Mouse (Mus musculus) hindbrain, embryonic 14.5 days (tissue): Measurements from ENCODE around the gene Smarca2. TPM values are rescaled to one million over a fixed set of nuclear protein-coding genes. Genes with fewer than 3 reads are reported as not detected.
A peak's percentile ranks its signal among the peaks of the same experiment; 100 is the strongest.

ENCODE experiments used
- ATAC-seq: fragments of 200-750 bp; cut with Nextera tagmentation; 2 replicates; pipeline ENCODE4 v1.8.0; 2017; ENCODE audit warnings: moderate number of reproducible peaks, mild to moderate bottlenecking, moderate TSS enrichment, moderate library complexity; ENCODE audit not compliant: low FRiP score
- DNase-seq: peaks from one replicate; pipeline ENCODE4 v3.0.0-alpha.2; 2015; ENCODE audit warnings: low spot score
- H3K27ac ChIP-seq: fragments of 300-500 bp; sonication (generic); 2 replicates; pipeline ENCODE4 v1.5.1; 2014; ENCODE audit warnings: mild to moderate bottlenecking, moderate library complexity
- H3K27me3 ChIP-seq: fragments of 300-500 bp; sonication (generic); 2 replicates; pipeline ENCODE4 v1.6.1; 2014; ENCODE audit warnings: mild to moderate bottlenecking, low read length, mixed read lengths; ENCODE audit not compliant: control insufficient read depth, insufficient read depth
- H3K36me3 ChIP-seq: fragments of 300-500 bp; sonication (generic); replicated peaks from 2 replicates; pipeline ENCODE4 v1.6.1; 2014; ENCODE audit not compliant: control insufficient read depth, insufficient read depth
- H3K4me1 ChIP-seq: fragments of 300-500 bp; sonication (generic); replicated peaks from 2 replicates; pipeline ENCODE4 v1.6.1; 2014; ENCODE audit warnings: antibody characterized with exemption, low read length, mixed read lengths; ENCODE audit not compliant: control insufficient read depth, insufficient read depth
- H3K4me2 ChIP-seq: fragments of 300-500 bp; sonication (generic); replicated peaks from 2 replicates; pipeline ENCODE4 v1.6.1; 2014; ENCODE audit warnings: mild to moderate bottlenecking, moderate library complexity
- H3K4me3 ChIP-seq: fragments of 300-500 bp; sonication (generic); replicated peaks from 2 replicates; pipeline ENCODE4 v1.5.1; 2014; ENCODE audit warnings: mild to moderate bottlenecking, low read length
- H3K9ac ChIP-seq: fragments of 300-500 bp; sonication (generic); 2 replicates; pipeline ENCODE4 v1.6.1; 2014
- H3K9me3 ChIP-seq: fragments of 300-500 bp; sonication (generic); 2 replicates; pipeline ENCODE4 v1.6.1; 2016; ENCODE audit warnings: low read length; ENCODE audit not compliant: control insufficient read depth
- WGBS: fragments of 180-500 bp; shearing (Covaris S2); extraction: QIAGEN DNeasy Blood & Tissue Kit; methylation state at CpG from one replicate; pipeline ENCODE4 v1.1.7; 2014; 5-methylcytosine and 5-hydroxymethylcytosine counted together
- polyA plus RNA-seq: library from polyadenylated mRNA; unstranded; fragments of >200 nt; fragmentation: Nextera tagmentation; extraction: Ambion mirVana; gene quantifications from 2 replicates; pipeline ENCODE4 v1.2.1, GENCODE M21; 2014

Gene Smarca2
- polyA plus RNA-seq, 1 experiment from 2014 or later = 90.7 TPM

- Histone ChIP-seq H3K9me3 (no peaks in the 10 kb centered on the region), H3K4me2 (peak overlapping the region; percentile 66), H3K4me1 (peaks cover 26% of the 10 kb centered on the region), H3K36me3 (no peaks in the 10 kb centered on the region), H3K27ac (peak overlapping the region; percentile 98), H3K27me3 (no peaks in the 10 kb centered on the region), H3K4me3 (no peak overlapping the region), H3K9ac (peak overlapping the region; percentile 71; the same call in 1 of the 2 replicates)
- WGBS = 86% methylated on average over 10 of the region's 10 CpGs
- ATAC-seq (no peak), DNase-seq (no peak)
Measured at GRCm38 (mm10) chr19:26746290-26746689, 141.4 kb downstream of the Smarca2 start.

- peak; percentile 59 for ATAC-seq
- Histone ChIP-seq H3K4me2 (peak overlapping the region; percentile 66), H3K4me1 (peaks cover 28% of the 10 kb centered on the region), H3K9ac (peak overlapping the region; percentile 71), H3K27ac (peak overlapping the region; percentile 98), H3K9me3 (no peaks in the 10 kb centered on the region), H3K27me3 (no peaks in the 10 kb centered on the region), H3K36me3 (no peaks in the 10 kb centered on the region), H3K4me3 (peak overlapping the region; percentile 42)
- DNase-seq = peak; percentile 30
- WGBS = 46% methylated on average over 6 of the region's 6 CpGs
Measured at GRCm38 (mm10) chr19:26746709-26747467, 142.0 kb downstream of the Smarca2 start.

- H3K4me3 ChIP-seq = peak overlapping the region; percentile 42
- no peaks in the 10 kb centered on the region for H3K9me3 ChIP-seq
- peak; percentile 80 for DNase-seq
- H3K4me1 ChIP-seq = peaks cover 32% of the 10 kb centered on the region
- H3K27me3 ChIP-seq = no peaks in the 10 kb centered on the region
- peak overlapping the region; percentile 71 for H3K9ac ChIP-seq
- peak overlapping the region; percentile 98 for H3K27ac ChIP-seq
- ATAC-seq = peak; percentile 88
- peak overlapping the region; percentile 66 for H3K4me2 ChIP-seq
- WGBS = under 1% methylated on average over 36 of the region's 36 CpGs
- no peaks in the 10 kb centered on the region for H3K36me3 ChIP-seq
Measured at GRCm38 (mm10) chr19:26747571-26748539, 143.0 kb downstream of the Smarca2 start.

GRCm38 (mm10) chr19:26748676-26749075 is 143.8 kb downstream of the Smarca2 start:
- H3K27ac ChIP-seq = peak overlapping the region; percentile 98

GRCm38 (mm10) chr19:26749427-26750137 is 144.7 kb downstream of the Smarca2 start:
- ATAC-seq (no peak), DNase-seq (peak; percentile 49)
- WGBS = 17% methylated on average over 11 of the region's 11 CpGs
- Histone ChIP-seq H3K4me1 (peaks cover 38% of the 10 kb centered on the region), H3K9ac (peak overlapping the region; percentile 71), H3K9me3 (no peaks in the 10 kb centered on the region), H3K4me3 (peak overlapping the region; percentile 42), H3K4me2 (peak overlapping the region; percentile 66), H3K27me3 (no peaks in the 10 kb centered on the region), H3K36me3 (no peaks in the 10 kb centered on the region), H3K27ac (peak overlapping the region; percentile 98)

More at GRCm38 (mm10) chr19:26748676-26749075, 143.8 kb downstream of the Smarca2 start:
- under 1% methylated on average over 6 of the region's 6 CpGs for WGBS
- Histone ChIP-seq H3K4me3 (peak overlapping the region; percentile 42), H3K27me3 (no peaks in the 10 kb centered on the region), H3K9ac (peak overlapping the region; percentile 71), H3K4me2 (peak overlapping the region; percentile 66), H3K9me3 (no peaks in the 10 kb centered on the region), H3K4me1 (peaks cover 38% of the 10 kb centered on the region), H3K36me3 (no peaks in the 10 kb centered on the region)
- peak; percentile 66 for DNase-seq
- ATAC-seq = no peak

GRCm38 (mm10) chr19:26752611-26753163 is 147.8 kb downstream of the Smarca2 start:
- no peak overlapping the region for H3K9ac ChIP-seq
- 89% methylated on average over 15 of the region's 15 CpGs for WGBS

GRCm38 (mm10) chr19:26753266-26753872 is 148.5 kb downstream of the Smarca2 start:
- Histone ChIP-seq H3K27me3 (no peaks in the 10 kb centered on the region), H3K4me3 (no peak overlapping the region), H3K9me3 (no peaks in the 10 kb centered on the region), H3K9ac (no peak overlapping the region), H3K36me3 (no peaks in the 10 kb centered on the region), H3K4me2 (no peak overlapping the region), H3K27ac (no peak overlapping the region), H3K4me1 (peaks cover 26% of the 10 kb centered on the region)
- 73% methylated on average over 7 of the region's 7 CpGs for WGBS
- DNase-seq = no peak
- ATAC-seq = no peak

More at GRCm38 (mm10) chr19:26752611-26753163, 147.8 kb downstream of the Smarca2 start:
- H3K9me3 ChIP-seq = no peaks in the 10 kb centered on the region
- ATAC-seq = no peak
- no peak for DNase-seq
- no peaks in the 10 kb centered on the region for H3K36me3 ChIP-seq
- peaks cover 26% of the 10 kb centered on the region for H3K4me1 ChIP-seq
- H3K27ac ChIP-seq = no peak overlapping the region
- H3K27me3 ChIP-seq = no peaks in the 10 kb centered on the region
- no peak overlapping the region for H3K4me3 ChIP-seq
- no peak overlapping the region for H3K4me2 ChIP-seq

GRCm38 (mm10) chr19:26754016-26754794 is 149.4 kb downstream of the Smarca2 start:
- no peaks in the 10 kb centered on the region for H3K9me3 ChIP-seq
- no peak overlapping the region for H3K4me2 ChIP-seq
- H3K27me3 ChIP-seq = no peaks in the 10 kb centered on the region
- H3K27ac ChIP-seq = no peak overlapping the region
- no peak overlapping the region for H3K4me3 ChIP-seq
- no peaks in the 10 kb centered on the region for H3K36me3 ChIP-seq
- H3K9ac ChIP-seq = no peak overlapping the region
- H3K4me1 ChIP-seq = peaks cover 24% of the 10 kb centered on the region
- ATAC-seq (no peak), DNase-seq (no peak)
- 82% methylated on average over 10 of the region's 10 CpGs for WGBS
